Mouse (Mus musculus): ENCODE measurements around the gene St6galnac3. TPM values are rescaled to one million over a fixed set of nuclear protein-coding genes. Genes with fewer than 3 reads are reported as not detected.

The St6galnac3 gene
- polyA plus RNA-seq, 1 experiment = not detected

DNA sequence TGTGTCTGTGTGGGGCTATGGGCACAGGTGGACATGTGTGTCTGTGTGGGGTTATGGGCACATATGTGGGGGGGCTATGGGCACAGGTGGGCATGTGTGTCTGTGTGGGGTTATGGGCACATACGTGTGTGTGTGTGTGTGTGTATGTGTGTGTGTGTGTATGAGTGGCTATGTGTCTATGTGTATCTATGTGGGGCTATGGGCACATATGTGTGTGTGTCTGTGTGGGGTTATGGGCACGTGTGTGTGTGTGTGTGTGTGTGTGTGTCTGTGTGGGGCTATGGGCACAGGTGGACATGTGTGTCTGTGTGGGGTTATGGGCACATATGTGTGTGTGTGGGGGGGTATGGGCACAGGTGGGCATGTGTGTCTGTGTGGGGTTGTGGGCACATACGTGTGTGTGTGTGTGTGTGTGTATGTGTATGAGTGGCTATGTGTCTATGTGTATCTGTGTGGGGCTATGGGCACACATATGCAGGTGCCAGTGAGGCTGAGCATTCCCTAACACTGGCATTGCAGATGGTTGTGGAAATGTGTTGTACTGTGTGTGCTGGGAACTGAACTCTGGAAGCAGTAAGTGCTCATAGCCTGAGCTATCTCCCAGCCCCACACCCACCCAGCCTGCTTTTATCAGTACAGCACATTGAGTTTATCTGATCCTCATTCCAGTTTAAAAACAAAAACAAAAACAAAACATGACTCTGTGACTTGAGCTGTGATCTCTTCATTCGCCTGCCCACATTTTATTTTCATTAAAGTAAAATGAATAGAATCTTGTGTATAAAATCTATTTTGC lies 8.6 kb upstream of the St6galnac3 start:
- H3K36me3 ChIP-seq (ENCODE audit: control insufficient read depth, insufficient read depth) = no peaks in the 10 kb centered on the region
- no peak for TF ChIP-seq USF1 (IDR thresholded peaks at IDR 0.05; ENCODE audit: low read depth)
- no peak for TF ChIP-seq MYOG (IDR thresholded peaks at IDR 0.05; ENCODE audit: control insufficient read depth, extremely low read depth, insufficient read length)
- TF ChIP-seq FOSL1 (IDR thresholded peaks at IDR 0.05; ENCODE audit: insufficient read depth, low read length, poor library complexity, severe bottlenecking) = no peak
- TF ChIP-seq MAX (IDR thresholded peaks at IDR 0.05) = no peak
- no peak for TF ChIP-seq MYOD1 (IDR thresholded peaks at IDR 0.05; ENCODE audit: control insufficient read depth, insufficient read length, low read depth)
- no peak for TF ChIP-seq CEBPB (IDR thresholded peaks at IDR 0.05; ENCODE audit: low read depth)
- TF ChIP-seq CTCF (IDR thresholded peaks at IDR 0.05; ENCODE audit: control insufficient read depth, insufficient read depth, insufficient read length) = no peak
- H3K79me2 ChIP-seq (ENCODE audit: control insufficient read depth, insufficient read depth) = no peaks in the 10 kb centered on the region
- no peaks in the 10 kb centered on the region for H3K27me3 ChIP-seq (ENCODE audit: control insufficient read depth, insufficient read depth, insufficient read length)
- no peaks in the 10 kb centered on the region for H3K79me3 ChIP-seq (ENCODE audit: low read depth)
- H3ac ChIP-seq (ENCODE audit: control insufficient read depth, insufficient read length, low read depth) = no peak overlapping the region
- H3K4me3 ChIP-seq (ENCODE audit: insufficient read depth, poor library complexity, severe bottlenecking) = no peak overlapping the region

DNA sequence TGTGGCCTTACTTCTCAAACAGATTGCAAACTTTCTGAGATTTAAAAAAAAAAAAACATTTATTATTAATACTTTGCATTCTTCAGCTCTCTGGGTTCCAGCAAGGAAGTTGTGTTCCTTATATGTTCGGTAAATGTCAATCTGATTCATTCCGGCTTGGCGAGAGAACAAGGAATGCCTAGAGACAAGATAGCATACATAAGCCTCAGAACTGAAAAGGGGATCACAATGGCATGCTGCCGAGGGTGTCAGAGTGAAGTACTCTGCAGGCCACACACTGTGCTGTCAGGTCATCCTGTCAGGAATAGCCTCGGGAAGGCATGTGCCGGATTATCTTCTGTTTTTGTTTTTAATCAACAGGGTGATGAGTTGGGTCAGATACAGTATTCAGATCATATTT lies 7.8 kb upstream of the St6galnac3 start:
- Histone ChIP-seq H3K79me3 (ENCODE audit: low read depth) (no peaks in the 10 kb centered on the region), H3K36me3 (ENCODE audit: control insufficient read depth, insufficient read depth) (no peaks in the 10 kb centered on the region), H3K79me2 (ENCODE audit: control insufficient read depth, insufficient read depth) (no peaks in the 10 kb centered on the region), H3ac (ENCODE audit: control insufficient read depth, insufficient read length, low read depth) (no peak overlapping the region), H3K27me3 (ENCODE audit: control insufficient read depth, insufficient read depth, insufficient read length) (no peaks in the 10 kb centered on the region), H3K4me3 (ENCODE audit: insufficient read depth, poor library complexity, severe bottlenecking) (no peak overlapping the region)
- TF ChIP-seq USF1 (IDR thresholded peaks at IDR 0.05; ENCODE audit: low read depth) (no peak), CEBPB (IDR thresholded peaks at IDR 0.05; ENCODE audit: low read depth) (no peak), MYOD1 (IDR thresholded peaks at IDR 0.05; ENCODE audit: control insufficient read depth, insufficient read length, low read depth) (no peak)

DNA sequence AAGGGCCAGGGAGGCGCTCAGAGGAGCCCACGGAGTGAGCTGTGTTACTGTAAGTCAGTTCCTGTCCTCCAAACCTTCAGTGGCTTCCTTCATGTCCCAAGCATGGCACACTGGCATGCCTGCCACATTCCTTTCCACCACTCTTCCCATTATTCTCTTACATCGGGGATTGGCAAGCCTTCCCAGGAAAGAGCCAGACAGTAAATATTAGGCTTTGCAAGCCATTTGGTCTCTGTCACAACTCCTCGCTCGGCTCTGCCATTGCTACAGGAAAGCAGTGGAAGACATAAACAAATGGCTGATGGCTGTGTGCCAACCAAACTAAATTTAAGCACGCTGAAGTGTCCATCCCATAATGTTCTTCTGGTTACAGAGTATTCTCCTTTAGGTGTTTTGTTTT lies 7.1 kb upstream of the St6galnac3 start:
- TF ChIP-seq FOSL1 (IDR thresholded peaks at IDR 0.05; ENCODE audit: insufficient read depth, low read length, poor library complexity, severe bottlenecking) (no peak), CEBPB (IDR thresholded peaks at IDR 0.05; ENCODE audit: low read depth) (no peak), MYOD1 (IDR thresholded peaks at IDR 0.05; ENCODE audit: control insufficient read depth, insufficient read length, low read depth) (no peak), MAX (IDR thresholded peaks at IDR 0.05) (no peak), CTCF (IDR thresholded peaks at IDR 0.05; ENCODE audit: control insufficient read depth, insufficient read depth, insufficient read length) (no peak), MYOG (IDR thresholded peaks at IDR 0.05; ENCODE audit: control insufficient read depth, extremely low read depth, insufficient read length) (no peak), USF1 (IDR thresholded peaks at IDR 0.05; ENCODE audit: low read depth) (no peak)
- Histone ChIP-seq H3K36me3 (ENCODE audit: control insufficient read depth, insufficient read depth) (no peaks in the 10 kb centered on the region), H3ac (ENCODE audit: control insufficient read depth, insufficient read length, low read depth) (no peak overlapping the region), H3K27me3 (ENCODE audit: control insufficient read depth, insufficient read depth, insufficient read length) (no peaks in the 10 kb centered on the region), H3K79me2 (ENCODE audit: control insufficient read depth, insufficient read depth) (no peaks in the 10 kb centered on the region), H3K4me3 (ENCODE audit: insufficient read depth, poor library complexity, severe bottlenecking) (no peak overlapping the region), H3K79me3 (ENCODE audit: low read depth) (no peaks in the 10 kb centered on the region)

DNA sequence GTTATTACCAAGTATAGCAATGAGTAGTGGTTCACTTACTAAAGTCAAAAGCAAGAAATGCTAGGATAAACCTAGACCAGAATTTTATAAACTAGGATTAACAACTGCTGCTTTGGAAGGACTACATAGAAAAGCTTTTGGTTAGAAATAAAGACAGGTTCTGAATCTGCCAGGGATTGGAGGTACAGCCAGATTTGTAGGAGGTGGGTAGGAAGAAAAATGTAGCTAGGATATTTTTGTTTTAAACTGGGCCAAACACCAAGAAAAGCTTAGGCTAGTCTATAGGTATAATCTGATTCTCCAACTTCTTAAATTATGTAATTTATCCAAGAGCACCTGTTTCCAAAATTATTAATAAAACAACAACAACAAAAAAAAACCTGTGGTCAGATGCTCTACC lies 3.6 kb upstream of the St6galnac3 start:
- no peaks in the 10 kb centered on the region for H3K79me3 ChIP-seq (ENCODE audit: low read depth)
- H3K4me3 ChIP-seq (ENCODE audit: insufficient read depth, poor library complexity, severe bottlenecking) = no peak overlapping the region
- peaks cover 4% of the 10 kb centered on the region for H3K27me3 ChIP-seq (ENCODE audit: control insufficient read depth, insufficient read depth, insufficient read length)
- H3K79me2 ChIP-seq (ENCODE audit: control insufficient read depth, insufficient read depth) = no peaks in the 10 kb centered on the region
- TF ChIP-seq MYOD1 (IDR thresholded peaks at IDR 0.05; ENCODE audit: control insufficient read depth, insufficient read length, low read depth) (no peak), FOSL1 (IDR thresholded peaks at IDR 0.05; ENCODE audit: insufficient read depth, low read length, poor library complexity, severe bottlenecking) (no peak), USF1 (IDR thresholded peaks at IDR 0.05; ENCODE audit: low read depth) (no peak), CEBPB (IDR thresholded peaks at IDR 0.05; ENCODE audit: low read depth) (no peak), MYOG (IDR thresholded peaks at IDR 0.05; ENCODE audit: control insufficient read depth, extremely low read depth, insufficient read length) (no peak), MAX (IDR thresholded peaks at IDR 0.05) (no peak), CTCF (IDR thresholded peaks at IDR 0.05; ENCODE audit: control insufficient read depth, insufficient read depth, insufficient read length) (no peak)
- H3K36me3 ChIP-seq (ENCODE audit: control insufficient read depth, insufficient read depth) = no peaks in the 10 kb centered on the region
- H3ac ChIP-seq (ENCODE audit: control insufficient read depth, insufficient read length, low read depth) = no peak overlapping the region

DNA sequence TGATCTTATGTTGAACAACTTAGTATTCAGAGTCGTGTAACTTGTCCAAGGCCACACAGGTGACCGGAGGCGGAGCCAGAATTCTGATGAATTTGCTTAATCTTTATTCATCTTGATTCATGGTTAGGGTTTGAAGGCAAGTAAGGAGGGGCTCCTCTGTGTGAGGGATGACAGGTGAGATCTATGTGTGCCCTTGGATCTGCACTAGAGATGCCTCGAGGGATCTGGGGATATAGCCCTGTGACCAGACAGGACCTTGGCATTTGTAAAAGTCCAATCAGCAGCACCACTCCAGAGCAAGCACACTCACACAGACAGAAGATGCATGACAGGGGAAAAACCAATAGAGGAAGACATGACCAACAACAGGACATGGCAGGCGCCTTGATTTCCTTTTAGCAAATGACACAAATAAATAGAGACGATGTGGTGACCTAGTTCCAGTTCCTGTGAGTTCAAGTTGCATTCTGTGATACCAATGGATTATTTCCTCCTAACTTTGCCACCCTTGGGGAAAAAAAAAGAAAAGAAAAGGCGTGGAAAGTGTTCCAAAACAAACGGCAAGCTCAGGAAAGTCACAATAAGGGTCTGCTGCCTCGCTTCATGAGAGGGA lies 1.4 kb downstream of the St6galnac3 start:
- H3K36me3 ChIP-seq (ENCODE audit: control insufficient read depth, insufficient read depth) = no peaks in the 10 kb centered on the region
- H3K27me3 ChIP-seq (ENCODE audit: control insufficient read depth, insufficient read depth, insufficient read length) = peaks cover 4% of the 10 kb centered on the region
- H3K79me2 ChIP-seq (ENCODE audit: control insufficient read depth, insufficient read depth) = no peaks in the 10 kb centered on the region
- no peak for TF ChIP-seq MYOD1 (IDR thresholded peaks at IDR 0.05; ENCODE audit: control insufficient read depth, insufficient read length, low read depth)
- TF ChIP-seq MYOG (IDR thresholded peaks at IDR 0.05; ENCODE audit: control insufficient read depth, extremely low read depth, insufficient read length) = no peak
- no peak for TF ChIP-seq MAX (IDR thresholded peaks at IDR 0.05)
- no peak for TF ChIP-seq USF1 (IDR thresholded peaks at IDR 0.05; ENCODE audit: low read depth)
- no peak for TF ChIP-seq FOSL1 (IDR thresholded peaks at IDR 0.05; ENCODE audit: insufficient read depth, low read length, poor library complexity, severe bottlenecking)
- TF ChIP-seq CTCF (IDR thresholded peaks at IDR 0.05; ENCODE audit: control insufficient read depth, insufficient read depth, insufficient read length) = no peak
- no peak for TF ChIP-seq CEBPB (IDR thresholded peaks at IDR 0.05; ENCODE audit: low read depth)
- H3ac ChIP-seq (ENCODE audit: control insufficient read depth, insufficient read length, low read depth) = no peak overlapping the region
- no peak overlapping the region for H3K4me3 ChIP-seq (ENCODE audit: insufficient read depth, poor library complexity, severe bottlenecking)
- no peaks in the 10 kb centered on the region for H3K79me3 ChIP-seq (ENCODE audit: low read depth)
